Comparison of ENCODE assay signal across 9 mouse cellular contexts in the genomic region with DNA sequence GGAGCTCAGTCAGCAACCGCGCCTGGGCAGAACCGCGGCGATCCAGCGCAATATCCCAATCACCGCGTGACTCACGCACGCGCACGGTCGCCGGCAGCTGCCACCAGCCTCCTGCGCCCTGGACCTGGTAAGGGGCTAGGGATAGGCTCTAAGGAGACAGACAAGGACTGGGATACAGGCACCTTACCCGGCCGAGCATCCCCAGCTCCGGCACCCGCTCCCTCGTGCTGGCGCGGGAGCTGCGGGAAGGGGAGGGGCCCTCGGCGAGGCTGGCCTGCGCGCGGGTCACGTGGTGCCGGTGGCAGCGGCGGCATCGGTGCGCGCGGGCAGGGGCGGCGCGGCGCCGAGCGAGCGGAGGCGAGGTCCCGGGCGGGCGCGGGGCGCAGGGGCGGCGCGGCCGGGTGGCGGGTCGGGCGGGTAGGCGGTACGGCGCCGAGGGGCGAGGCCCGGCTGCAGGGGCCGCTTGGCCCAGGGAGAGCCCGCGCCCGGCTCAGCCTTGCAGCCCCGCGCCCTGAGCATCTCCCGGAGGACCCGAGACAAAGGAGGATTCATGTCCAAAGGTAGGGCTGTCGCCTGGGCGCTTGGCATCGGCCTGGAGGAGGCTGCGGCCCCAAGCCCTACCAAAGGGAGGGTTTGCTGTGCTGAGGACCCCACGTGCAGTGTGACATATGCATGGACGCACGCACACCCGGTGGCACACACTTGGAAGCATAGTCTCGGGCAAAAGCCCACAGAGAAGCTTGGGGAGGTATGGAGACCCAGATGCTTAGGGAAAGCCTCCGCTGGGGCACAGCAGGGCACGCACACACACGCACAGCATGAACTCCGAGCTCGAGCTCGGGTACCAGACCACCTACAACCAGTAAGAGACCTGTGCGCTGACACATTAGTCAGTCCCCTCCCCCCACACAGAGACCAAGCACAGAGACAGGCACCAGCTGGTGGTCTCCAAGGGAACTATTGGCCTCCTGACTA. TPM values are rescaled to one million over a fixed set of nuclear protein-coding genes. Genes with fewer than 3 reads are reported as not detected.
DNase-seq lines count a peak whose midpoint lies in the region; ATAC-seq lines count a peak whose summit lies in the region.
"Had no signal": no experiment of that assay in that cellular context is flagged by ENCODE, and none has a peak within 500 bp of the region (broad histone marks: within the 10 kb centered on the region; RNA-seq: fewer than 3 reads in every experiment).

No protein-coding gene starts in this region.

- peaks cover 45% of the 10 kb centered on the region for H3K4me1 ChIP-seq in midbrain, embryonic 12.5 days

- peaks cover 17% of the 10 kb centered on the region for H3K36me3 ChIP-seq in midbrain, embryonic 12.5 days

- peak overlapping the region; percentile 97 for H3K27ac ChIP-seq in midbrain, embryonic 12.5 days (replicated peaks)

- under 1% methylated on average over 76 of the region's 86 CpGs for WGBS in midbrain, embryonic 12.5 days

- H3K4me3 ChIP-seq in midbrain, embryonic 12.5 days: peak overlapping the region; percentile 71
- H3K4me3 ChIP-seq: erythroblast, embryonic 14.5 days had no signal

- H3K9me3 ChIP-seq in midbrain, embryonic 12.5 days: no peaks in the 10 kb centered on the region

- peak; percentile 33 for DNase-seq in ovary, postnatal 36 days (ENCODE audit: low spot score)
- DNase-seq in ovary, adult 18-20 months (ENCODE audit: low spot score): no peak
- peak; percentile 85 for DNase-seq in cerebellum, adult 8-10 months
- DNase-seq in forelimb bud, embryonic 11.5 days (ENCODE audit: low read depth, low spot score): peak; percentile 51
- peak; percentile 80 to 87 for DNase-seq in layer of hippocampus, postnatal 10 days (ENCODE audit: low spot score in 2 of 2)
- DNase-seq in thymus, postnatal 14 days: peak; percentile 34

- peak overlapping the region; percentile 91 for H3K4me2 ChIP-seq in midbrain, embryonic 12.5 days (replicated peaks)

- peak overlapping the region; percentile 88 for H3K9ac ChIP-seq in midbrain, embryonic 12.5 days (replicated peaks)

- ATAC-seq in midbrain, embryonic 12.5 days (ENCODE audit: low FRiP score, low read depth): peak; percentile 72
- no peak for ATAC-seq in activated CD4-positive, CD25-positive, alpha-beta regulatory T cell, adult 4 months

- H3K27me3 ChIP-seq in midbrain, embryonic 12.5 days: peaks cover 33% of the 10 kb centered on the region

RNA-seq across cellular contexts. Expression of a gene that starts 0.5 kb away (rescaled TPM):
- total RNA-seq in layer of hippocampus, postnatal 10 days (2021): 100 to 1,000 TPM; 617 to 640 TPM
- polyA plus RNA-seq in midbrain, embryonic 12.5 days (2016; fragmentation: Nextera tagmentation; extraction: Ambion mirVana): 237 and 291 TPM in 2 replicates
- not detected for polyA plus RNA-seq in activated CD4-positive, CD25-positive, alpha-beta regulatory T cell, adult 4 months (2017; shearing (Covaris generic))
- polyA plus RNA-seq: erythroblast, embryonic 14.5 days had no signal

RNA-seq across cellular contexts. Expression of a gene that starts 23.0 kb away (rescaled TPM):
- total RNA-seq in layer of hippocampus, postnatal 10 days (2021): 10 to 100 TPM; 79.9 to 88.8 TPM
- 2.6 and 3.3 TPM in 2 replicates for polyA plus RNA-seq in midbrain, embryonic 12.5 days (2016; fragmentation: Nextera tagmentation; extraction: Ambion mirVana)
- polyA plus RNA-seq in activated CD4-positive, CD25-positive, alpha-beta regulatory T cell, adult 4 months (2017; shearing (Covaris generic)): not detected
- polyA plus RNA-seq: erythroblast, embryonic 14.5 days had no signal

RNA-seq across cellular contexts. Expression of a gene that starts 23.5 kb away (rescaled TPM):
- total RNA-seq in layer of hippocampus, postnatal 10 days (2021): under 1 TPM in 1 of 2 experiments, not detected in 1; 0.25 TPM
- 0.13 TPM in 1 of 2 replicates, not detected in the other for polyA plus RNA-seq in midbrain, embryonic 12.5 days (2016; fragmentation: Nextera tagmentation; extraction: Ambion mirVana)
- polyA plus RNA-seq in activated CD4-positive, CD25-positive, alpha-beta regulatory T cell, adult 4 months (2017; shearing (Covaris generic)): not detected
- polyA plus RNA-seq: erythroblast, embryonic 14.5 days had no signal

RNA-seq across cellular contexts. Expression of a gene that starts 30.7 kb away (rescaled TPM):
- 1 to 10 TPM; 6.5 to 9.0 TPM for total RNA-seq in layer of hippocampus, postnatal 10 days (2021)
- polyA plus RNA-seq in midbrain, embryonic 12.5 days (2016; fragmentation: Nextera tagmentation; extraction: Ambion mirVana): 60.1 and 61.9 TPM in 2 replicates
- 10 to 100 TPM; 21.6 to 34.7 TPM for polyA plus RNA-seq in activated CD4-positive, CD25-positive, alpha-beta regulatory T cell, adult 4 months (2017; shearing (Covaris generic))

RNA-seq across cellular contexts. Expression of a gene that starts 51.0 kb away (rescaled TPM):
- 1 to 10 TPM in 1 of 2 experiments, under 1 TPM in 1; 0.69 to 1.0 TPM for total RNA-seq in layer of hippocampus, postnatal 10 days (2021)
- polyA plus RNA-seq in midbrain, embryonic 12.5 days (2016; fragmentation: Nextera tagmentation; extraction: Ambion mirVana): 0.37 TPM in 1 of 2 replicates, not detected in the other
- 10 to 100 TPM in 1 of 2 experiments, 1 to 10 TPM in 1; 2.5 to 10.9 TPM for polyA plus RNA-seq in activated CD4-positive, CD25-positive, alpha-beta regulatory T cell, adult 4 months (2017; shearing (Covaris generic))

Comparison
In these comparisons a context has a peak if more than half of its experiments do, and no peak if none do; other contexts are left out.
1. RNA of a gene that starts 0.5 kb away (polyA plus RNA-seq): 237 to 291 TPM in midbrain, embryonic 12.5 days; not detected in activated CD4-positive, CD25-positive, alpha-beta regulatory T cell, adult 4 months; every median in the first group is over 100 times any median in the second.